ENCODE assay signal across 16 mouse cellular contexts in the genomic region with DNA sequence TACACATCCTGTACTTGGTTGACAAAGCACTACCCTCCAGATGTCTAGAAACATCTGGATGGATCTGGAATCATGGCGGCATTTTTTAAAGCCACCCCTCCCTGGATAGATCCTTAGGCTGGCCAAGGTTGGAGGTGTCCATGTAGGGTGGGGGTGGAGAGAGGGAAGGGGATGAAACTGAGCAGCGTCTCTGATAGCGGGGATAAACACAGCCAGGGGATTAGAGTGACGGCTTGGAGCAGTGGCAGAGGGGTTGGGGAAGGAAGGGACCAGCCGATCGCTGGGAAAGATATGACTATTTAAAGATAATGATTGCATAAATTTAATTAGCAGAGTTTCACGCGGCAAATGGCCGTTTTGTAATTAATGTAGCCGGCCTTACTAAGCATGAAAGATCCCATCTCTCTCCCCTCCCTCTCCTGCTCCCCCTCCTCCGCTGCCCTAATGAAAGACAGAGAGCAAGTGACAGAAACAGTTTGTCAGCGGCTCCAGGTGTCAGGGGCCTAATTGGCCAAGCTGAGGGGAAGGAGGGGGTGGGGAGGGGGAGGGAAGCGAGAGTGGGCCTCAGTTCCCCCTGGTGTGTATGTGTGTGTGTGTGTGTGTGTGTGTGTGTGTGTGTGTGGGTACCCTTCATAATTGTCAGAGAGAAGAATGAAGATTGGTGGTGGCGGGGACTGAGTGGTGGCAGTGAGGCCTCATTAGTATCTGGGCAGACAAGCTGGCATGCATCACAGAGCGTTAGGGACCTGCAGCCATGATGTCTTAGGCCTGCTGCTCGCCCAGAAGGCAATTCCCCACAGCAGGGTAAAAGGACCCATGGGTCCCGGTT.
DNase-seq lines count a peak whose midpoint lies in the region; ATAC-seq and TF ChIP-seq lines count a peak whose summit lies in the region.
"Had no signal": no experiment of that assay in that cellular context is flagged by ENCODE, and none has a peak within 500 bp of the region (broad histone marks: within the 10 kb centered on the region; RNA-seq: fewer than 3 reads in every experiment).

No protein-coding gene starts in this region.

- H3K4me1 ChIP-seq in heart, embryonic 10.5 days = peaks cover 36% of the 10 kb centered on the region
- H3K4me1 ChIP-seq in forebrain, embryonic 11.5 days (replicated peaks; ENCODE audit: control insufficient read depth, insufficient read depth, low read length) = peaks cover 14% of the 10 kb centered on the region
- peaks cover 33% of the 10 kb centered on the region for H3K4me1 ChIP-seq in hindbrain, embryonic 15.5 days (replicated peaks)
- peaks cover 71% of the 10 kb centered on the region for H3K4me1 ChIP-seq in neural tube, embryonic 13.5 days (replicated peaks)
- H3K4me1 ChIP-seq: lung, embryonic 15.5 days had no signal

- DNase-seq in heart, embryonic 10.5 days (ENCODE audit: low spot score) = no peak
- DNase-seq in heart, adult 9 months (ENCODE audit: low spot score in 2 of 2) = no peak
- DNase-seq in forebrain, embryonic 11.5 days (ENCODE audit: low spot score) = peak; percentile 82
- no peak for DNase-seq in ovary, postnatal 14 days (ENCODE audit: low spot score)
- no peak for DNase-seq in B cell, adult 2 months
- DNase-seq in layer of hippocampus, adult 2 months (ENCODE audit: low spot score in 2 of 2) = no peak
- DNase-seq: cerebellum, adult 9-11 months; gastrocnemius, postnatal 14 days; heart, postnatal 10 days; kidney, adult 8-10 months; layer of hippocampus, adult 9-11 months; thymus, adult 2 months had no signal

- H3K27ac ChIP-seq in heart, embryonic 10.5 days = no peak overlapping the region
- H3K27ac ChIP-seq in forebrain, embryonic 11.5 days (ENCODE audit: low read depth, low read length) = no peak overlapping the region
- H3K27ac ChIP-seq in hindbrain, embryonic 15.5 days (replicated peaks) = peak overlapping the region; percentile 14; the same call in 1 of the 2 replicates
- H3K27ac ChIP-seq in neural tube, embryonic 13.5 days (replicated peaks) = peak overlapping the region; percentile 67
- H3K27ac ChIP-seq in layer of hippocampus, adult 2 months = no peak overlapping the region
- H3K27ac ChIP-seq: lung, embryonic 15.5 days had no signal

- peaks cover 100% of the 10 kb centered on the region for H3K27me3 ChIP-seq in heart, embryonic 10.5 days (ENCODE audit: insufficient read depth, poor library complexity, severe bottlenecking)
- H3K27me3 ChIP-seq in forebrain, embryonic 11.5 days (ENCODE audit: control insufficient read depth, insufficient read depth, low read length) = peaks cover 13% of the 10 kb centered on the region; the same call in 1 of the 2 replicates
- peaks cover 13% of the 10 kb centered on the region for H3K27me3 ChIP-seq in hindbrain, embryonic 15.5 days
- peaks cover 19% of the 10 kb centered on the region for H3K27me3 ChIP-seq in neural tube, embryonic 13.5 days

- WGBS in heart, embryonic 10.5 days = 10% methylated on average over 17 of the region's 17 CpGs
- WGBS in forebrain, embryonic 11.5 days = 8% methylated on average over 17 of the region's 17 CpGs
- 12% methylated on average over 17 of the region's 17 CpGs for WGBS in hindbrain, embryonic 15.5 days
- 14% methylated on average over 17 of the region's 17 CpGs for WGBS in neural tube, embryonic 13.5 days

- ATAC-seq in forebrain, embryonic 11.5 days (replicated peaks; ENCODE audit: low FRiP score) = peak; percentile 63
- ATAC-seq in hindbrain, embryonic 15.5 days (ENCODE audit: low FRiP score, low read depth) = peak; percentile 51; the same call in 1 of the 2 replicates
- peak; percentile 66 for ATAC-seq in neural tube, embryonic 13.5 days (ENCODE audit: low read depth)

- H3K36me3 ChIP-seq in heart, embryonic 10.5 days = no peaks in the 10 kb centered on the region
- H3K36me3 ChIP-seq in forebrain, embryonic 11.5 days (ENCODE audit: control insufficient read depth, insufficient read depth, low read length) = no peaks in the 10 kb centered on the region
- no peaks in the 10 kb centered on the region for H3K36me3 ChIP-seq in hindbrain, embryonic 15.5 days
- H3K36me3 ChIP-seq in neural tube, embryonic 13.5 days = no peaks in the 10 kb centered on the region
- H3K36me3 ChIP-seq: lung, embryonic 15.5 days had no signal

- peak overlapping the region; percentile 3; the same call in 1 of the 2 replicates for H3K4me2 ChIP-seq in forebrain, embryonic 11.5 days (ENCODE audit: low read depth, low read length, severe bottlenecking)
- peak overlapping the region; percentile 1; the same call in 1 of the 2 replicates for H3K4me2 ChIP-seq in hindbrain, embryonic 15.5 days
- H3K4me2 ChIP-seq in neural tube, embryonic 13.5 days = peak overlapping the region; percentile 29
- H3K4me2 ChIP-seq: lung, embryonic 15.5 days had no signal

- no peak overlapping the region for H3K9ac ChIP-seq in forebrain, embryonic 11.5 days (ENCODE audit: low read length)
- H3K9ac ChIP-seq in hindbrain, embryonic 15.5 days = no peak overlapping the region
- H3K9ac ChIP-seq in neural tube, embryonic 13.5 days = no peak overlapping the region; the same call in 1 of the 2 replicates
- H3K9ac ChIP-seq: lung, embryonic 15.5 days had no signal

- no peaks in the 10 kb centered on the region for H3K9me3 ChIP-seq in heart, embryonic 10.5 days
- no peaks in the 10 kb centered on the region for H3K9me3 ChIP-seq in forebrain, embryonic 11.5 days (ENCODE audit: control insufficient read depth, low read length)
- H3K9me3 ChIP-seq in hindbrain, embryonic 15.5 days = no peaks in the 10 kb centered on the region
- H3K9me3 ChIP-seq in neural tube, embryonic 13.5 days = no peaks in the 10 kb centered on the region
- H3K9me3 ChIP-seq: lung, embryonic 15.5 days had no signal

- TF ChIP-seq CTCF in layer of hippocampus, adult 2 months (conservative IDR thresholded peaks at IDR 0.05) = no peak

- H3K4me3 ChIP-seq in heart, embryonic 10.5 days = 0 out of 2 replicates have a peak overlapping the region, but pooled peaks have one; percentile 27
- no peak overlapping the region for H3K4me3 ChIP-seq in forebrain, embryonic 11.5 days (ENCODE audit: low read depth, low read length)
- H3K4me3 ChIP-seq in hindbrain, embryonic 15.5 days = no peak overlapping the region
- no peak overlapping the region for H3K4me3 ChIP-seq in neural tube, embryonic 13.5 days
- H3K4me3 ChIP-seq in layer of hippocampus, adult 2 months = no peak overlapping the region
- H3K4me3 ChIP-seq: erythroblast, embryonic 14.5 days; lung, embryonic 15.5 days had no signal

Comparison
In these comparisons a context has a peak if more than half of its experiments do, and no peak if none do; other contexts are left out.
1. H3K27ac ChIP-seq: peak in hindbrain, embryonic 15.5 days (single experiment) and neural tube, embryonic 13.5 days (single experiment); none in heart, embryonic 10.5 days (single experiment), forebrain, embryonic 11.5 days (single experiment) and layer of hippocampus, adult 2 months (single experiment).
2. Peak in every context shown above with its lines, with median percentiles within 50 percentile points of each other: ATAC-seq and H3K4me2 ChIP-seq.